Mouse (Mus musculus) brain, embryonic 14.5 days (tissue): ENCODE measurements at regions not wholly inside any gene's neighbourhood (a gene's known extent, or its start where the extent isn't known, plus 50 kb on each side); places are given as distances from the start of the nearest gene placed in this dataset.

Experiments used
- CTCF ChIP-seq: fragments of 200-500 bp; IDR thresholded peaks from 2 replicates; pipeline ENCODE4 v1.5.1; 2012; ENCODE audit warnings: inconsistent platforms, mild to moderate bottlenecking, moderate library complexity, borderline replicate concordance; ENCODE audit not compliant: insufficient read depth, insufficient read length; ENCODE audit errors: extremely low read depth
- POLR2A ChIP-seq: fragments of 200-500 bp; IDR thresholded peaks from 2 replicates; pipeline ENCODE4 v1.6.1; 2012; ENCODE audit warnings: mild to moderate bottlenecking, inconsistent platforms, borderline replicate concordance; ENCODE audit not compliant: poor library complexity, insufficient read depth, insufficient read length, severe bottlenecking; ENCODE audit errors: extremely low read depth

- TF ChIP-seq CTCF (no peak), POLR2A (no peak)
Measured at GRCm38 (mm10) chr3:147458115-147458514, 605.9 kb downstream of the Ttll7 start.
